Mouse (Mus musculus) midbrain, embryonic 12.5 days (tissue): ENCODE results near the gene Tulp1. TPM values are rescaled to one million over a fixed set of nuclear protein-coding genes. Genes with fewer than 3 reads are reported as not detected.
A peak's percentile ranks its signal among the peaks of the same experiment; 100 is the strongest.

Experiments
- ATAC-seq: fragments of 200-750 bp; cut with Nextera tagmentation; 2 replicates; pipeline ENCODE4 v1.8.0; 2017; ENCODE audit warnings: low read depth, moderate TSS enrichment, moderate library complexity; ENCODE audit not compliant: low FRiP score
- H3K27ac ChIP-seq: fragments of 300-500 bp; sonication (generic); replicated peaks from 2 replicates; pipeline ENCODE4 v1.5.1; 2016; ENCODE audit warnings: mild to moderate bottlenecking
- H3K27me3 ChIP-seq: fragments of 300-500 bp; sonication (generic); 2 replicates; pipeline ENCODE4 v1.6.1; 2016; ENCODE audit warnings: mild to moderate bottlenecking
- H3K36me3 ChIP-seq: fragments of 300-500 bp; sonication (generic); 2 replicates; pipeline ENCODE4 v1.6.1; 2016
- H3K4me1 ChIP-seq: fragments of 300-500 bp; sonication (generic); 2 replicates; pipeline ENCODE4 v1.6.1; 2016
- H3K4me2 ChIP-seq: fragments of 300-500 bp; sonication (generic); replicated peaks from 2 replicates; pipeline ENCODE4 v1.6.1; 2016; ENCODE audit warnings: mild to moderate bottlenecking, moderate library complexity
- H3K4me3 ChIP-seq: fragments of 300-500 bp; sonication (generic); 2 replicates; pipeline ENCODE4 v1.5.1; 2016; ENCODE audit warnings: mild to moderate bottlenecking
- H3K9ac ChIP-seq: fragments of 300-500 bp; sonication (generic); replicated peaks from 2 replicates; pipeline ENCODE4 v1.6.1; 2016; ENCODE audit warnings: mild to moderate bottlenecking, moderate library complexity
- H3K9me3 ChIP-seq: fragments of 300-500 bp; sonication (generic); 2 replicates; pipeline ENCODE4 v1.6.1; 2016; ENCODE audit warnings: mild to moderate bottlenecking
- WGBS: fragments of 180-500 bp; shearing (Covaris S2); methylation state at CpG from one replicate; pipeline ENCODE4 v1.1.7; 2016; 5-methylcytosine and 5-hydroxymethylcytosine counted together
- polyA plus RNA-seq: library from polyadenylated mRNA; unstranded; fragments of >200 nt; fragmentation: Nextera tagmentation; extraction: Ambion mirVana; gene quantifications from 2 replicates; pipeline ENCODE4 v1.2.1, GENCODE M21; 2016

The Tulp1 gene
- polyA plus RNA-seq, 1 experiment from 2014 or later: 5.1 TPM

DNA sequence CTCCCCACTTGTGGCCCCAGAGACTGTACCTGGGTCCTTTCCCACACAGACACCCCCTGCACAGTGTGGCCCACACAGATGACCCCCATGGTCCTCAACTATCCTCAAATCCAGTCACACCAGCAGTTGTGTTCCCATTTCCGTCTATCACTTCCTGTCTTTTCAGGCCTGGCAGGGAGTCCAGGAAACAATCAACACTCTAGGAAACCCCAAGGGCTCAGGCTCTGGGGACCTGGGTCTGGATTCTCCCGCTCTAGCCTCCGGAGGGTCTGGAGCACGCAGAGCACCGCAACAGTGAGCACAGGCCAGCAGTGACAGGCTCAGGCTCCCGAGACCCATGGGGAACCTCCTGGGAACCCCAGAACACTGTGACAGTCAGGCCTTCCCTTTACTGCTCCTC, 16.8 kb downstream of the Tulp1 start:
- H3K4me2 ChIP-seq: no peak overlapping the region
- H3K36me3 ChIP-seq: no peaks in the 10 kb centered on the region
- no peak overlapping the region for H3K4me3 ChIP-seq
- H3K27ac ChIP-seq: no peak overlapping the region
- 56% methylated on average over 6 of the region's 6 CpGs for WGBS
- H3K4me1 ChIP-seq: peaks cover 52% of the 10 kb centered on the region
- no peak overlapping the region for H3K9ac ChIP-seq
- H3K9me3 ChIP-seq: no peaks in the 10 kb centered on the region
- ATAC-seq: no peak
- H3K27me3 ChIP-seq: peaks cover 46% of the 10 kb centered on the region

DNA sequence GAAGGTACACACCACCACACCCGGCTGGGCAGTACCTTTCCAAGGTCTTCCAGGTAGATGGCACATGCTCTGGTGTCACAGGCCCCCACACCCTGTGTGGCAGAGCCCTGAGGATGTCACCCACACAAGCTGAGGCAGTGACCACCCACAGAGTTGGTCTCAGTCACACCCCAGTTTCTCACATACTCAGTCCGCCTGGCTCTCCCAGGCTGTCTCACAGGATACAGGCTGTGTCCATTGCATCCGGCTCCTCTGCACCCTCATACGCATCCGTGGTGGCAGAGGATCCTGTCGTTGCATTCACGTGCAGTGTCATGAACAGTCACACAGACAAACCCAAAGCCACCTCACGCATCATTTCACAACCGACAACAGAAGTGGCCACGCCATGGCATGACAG, 17.7 kb downstream of the Tulp1 start:
- Histone ChIP-seq H3K4me1 (peaks cover 52% of the 10 kb centered on the region), H3K4me2 (no peak overlapping the region), H3K27ac (no peak overlapping the region), H3K9ac (no peak overlapping the region), H3K4me3 (no peak overlapping the region), H3K36me3 (no peaks in the 10 kb centered on the region), H3K27me3 (peaks cover 42% of the 10 kb centered on the region), H3K9me3 (no peaks in the 10 kb centered on the region)
- 86% methylated on average over 10 of the region's 10 CpGs for WGBS
- ATAC-seq: no peak

DNA sequence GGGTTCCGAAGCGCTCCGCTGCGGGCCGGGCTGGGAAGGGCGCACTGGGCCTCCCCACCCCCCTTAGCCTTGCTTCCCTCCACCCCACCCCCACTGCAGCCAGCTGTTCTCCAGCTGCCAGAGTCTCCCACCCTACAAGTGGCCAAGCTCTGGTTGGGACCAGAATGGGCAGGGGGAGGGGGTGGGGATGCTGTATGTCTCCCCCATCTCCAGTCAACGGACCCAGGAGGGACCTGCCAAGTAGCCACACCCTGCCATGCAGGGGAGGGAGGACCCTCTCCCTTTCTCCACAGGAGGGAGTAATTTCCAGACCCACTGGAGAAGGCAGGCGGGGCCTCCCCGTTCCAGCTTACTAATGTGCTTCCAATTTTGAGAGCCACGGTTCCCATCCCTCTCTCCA, 19.1 kb downstream of the Tulp1 start:
- H3K27ac ChIP-seq: peak overlapping the region; percentile 25; the same call in 1 of the 2 replicates
- no peaks in the 10 kb centered on the region for H3K9me3 ChIP-seq
- H3K4me2 ChIP-seq: no peak overlapping the region
- H3K9ac ChIP-seq: 0 out of 2 replicates have a peak overlapping the region, but pooled peaks have one; percentile 12
- H3K4me3 ChIP-seq: no peak overlapping the region
- H3K4me1 ChIP-seq: peaks cover 49% of the 10 kb centered on the region
- H3K27me3 ChIP-seq: peaks cover 32% of the 10 kb centered on the region
- no peaks in the 10 kb centered on the region for H3K36me3 ChIP-seq
- WGBS: 11% methylated on average over 10 of the region's 10 CpGs
- ATAC-seq: no peak

DNA sequence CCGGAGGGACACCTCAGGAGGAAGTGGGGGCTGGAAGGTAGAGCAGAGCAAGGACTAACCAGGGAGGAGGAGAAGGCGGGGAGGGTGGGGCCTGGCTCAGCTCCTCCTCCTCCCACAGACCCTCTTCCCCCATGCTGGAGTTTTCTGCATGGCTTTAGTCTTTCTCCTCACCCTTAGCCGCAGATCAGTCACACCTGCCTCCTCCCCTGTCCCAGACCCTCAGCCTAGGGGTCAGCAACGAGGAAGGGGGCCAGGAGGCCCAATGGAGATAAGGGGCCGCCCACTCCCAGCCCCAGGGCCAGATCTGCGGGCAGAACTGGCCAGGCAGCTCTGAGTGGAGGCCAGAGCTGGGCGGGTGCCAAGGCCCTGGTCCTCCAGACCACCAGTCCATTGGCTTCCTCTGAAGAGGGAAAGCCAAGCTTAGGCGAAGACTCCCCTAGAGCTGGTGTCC, 19.7 kb downstream of the Tulp1 start:
- Histone ChIP-seq H3K4me2 (no peak overlapping the region), H3K4me3 (no peak overlapping the region), H3K36me3 (no peaks in the 10 kb centered on the region), H3K9me3 (no peaks in the 10 kb centered on the region), H3K9ac (0 out of 2 replicates have a peak overlapping the region, but pooled peaks have one; percentile 21), H3K27ac (peak overlapping the region; percentile 25; the same call in 1 of the 2 replicates), H3K4me1 (peaks cover 53% of the 10 kb centered on the region), H3K27me3 (peaks cover 31% of the 10 kb centered on the region; the same call in 1 of the 2 replicates)
- ATAC-seq: no peak
- WGBS: 14% methylated on average over 8 of the region's 8 CpGs

DNA sequence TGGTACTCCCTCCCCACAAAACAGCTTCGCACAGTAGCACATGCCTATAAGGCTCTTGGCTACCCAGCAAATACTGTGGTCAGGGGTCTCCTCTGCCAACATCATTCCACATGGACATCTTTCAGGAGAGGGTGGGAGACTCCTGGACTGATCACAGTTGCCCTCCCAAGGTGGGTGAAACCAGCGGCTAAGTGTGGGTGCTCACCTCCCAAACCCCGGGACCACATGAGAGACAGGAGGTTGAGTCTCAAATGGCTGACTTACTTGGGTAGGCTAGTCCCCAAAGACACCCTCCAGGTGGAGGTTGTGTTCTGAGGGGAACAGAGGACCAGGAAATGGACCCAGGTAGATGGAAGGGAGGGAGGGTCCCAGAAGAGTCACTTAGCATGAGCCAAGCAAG, 20.4 kb downstream of the Tulp1 start:
- no peak overlapping the region for H3K4me2 ChIP-seq
- H3K27ac ChIP-seq: no peak overlapping the region
- H3K4me3 ChIP-seq: no peak overlapping the region
- H3K4me1 ChIP-seq: peaks cover 48% of the 10 kb centered on the region
- H3K9ac ChIP-seq: no peak overlapping the region
- ATAC-seq: no peak
- WGBS: 52% methylated on average over 3 of the region's 3 CpGs
- peaks cover 3% of the 10 kb centered on the region for H3K36me3 ChIP-seq
- H3K27me3 ChIP-seq: peaks cover 30% of the 10 kb centered on the region; the same call in 1 of the 2 replicates
- no peaks in the 10 kb centered on the region for H3K9me3 ChIP-seq

GRCm38 (mm10) chr17:28344050-28344607, 20.9 kb downstream of the Tulp1 start:
- Histone ChIP-seq H3K27ac (no peak overlapping the region), H3K36me3 (peaks cover 4% of the 10 kb centered on the region), H3K4me1 (peaks cover 42% of the 10 kb centered on the region), H3K4me3 (no peak overlapping the region), H3K4me2 (no peak overlapping the region), H3K9me3 (no peaks in the 10 kb centered on the region), H3K9ac (no peak overlapping the region), H3K27me3 (peaks cover 26% of the 10 kb centered on the region; the same call in 1 of the 2 replicates)
- 31% methylated on average over 4 of the region's 4 CpGs for WGBS
- no peak for ATAC-seq

DNA sequence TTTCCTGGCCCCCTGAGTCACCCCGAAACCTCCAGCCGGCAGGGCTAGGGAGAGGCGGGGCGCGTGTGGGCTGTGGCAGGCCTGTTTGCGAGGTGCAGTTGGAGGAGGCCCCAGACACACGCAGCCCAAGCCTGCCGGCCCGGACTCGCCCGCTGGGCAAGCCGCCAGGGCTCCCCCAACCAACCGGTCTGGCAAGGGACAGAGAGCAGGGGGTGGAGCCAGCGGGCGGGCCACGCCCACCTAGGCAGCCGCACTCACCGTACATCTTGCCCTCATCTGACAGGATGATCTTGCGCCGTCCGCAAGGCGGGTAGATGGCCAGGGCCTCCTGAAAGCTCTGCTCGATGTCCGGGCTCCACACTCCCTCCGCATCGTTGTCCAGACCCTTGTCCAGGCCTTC, 23.9 kb downstream of the Tulp1 start:
- peaks cover 4% of the 10 kb centered on the region for H3K36me3 ChIP-seq
- peak; percentile 69 for ATAC-seq
- H3K4me1 ChIP-seq: peaks cover 30% of the 10 kb centered on the region
- H3K27ac ChIP-seq: no peak overlapping the region
- peaks cover 11% of the 10 kb centered on the region; the same call in 1 of the 2 replicates for H3K27me3 ChIP-seq
- WGBS: 5% methylated on average over 26 of the region's 26 CpGs
- no peaks in the 10 kb centered on the region for H3K9me3 ChIP-seq
- peak overlapping the region; percentile 50 for H3K9ac ChIP-seq
- H3K4me3 ChIP-seq: peak overlapping the region; percentile 23
- peak overlapping the region; percentile 50 for H3K4me2 ChIP-seq

DNA sequence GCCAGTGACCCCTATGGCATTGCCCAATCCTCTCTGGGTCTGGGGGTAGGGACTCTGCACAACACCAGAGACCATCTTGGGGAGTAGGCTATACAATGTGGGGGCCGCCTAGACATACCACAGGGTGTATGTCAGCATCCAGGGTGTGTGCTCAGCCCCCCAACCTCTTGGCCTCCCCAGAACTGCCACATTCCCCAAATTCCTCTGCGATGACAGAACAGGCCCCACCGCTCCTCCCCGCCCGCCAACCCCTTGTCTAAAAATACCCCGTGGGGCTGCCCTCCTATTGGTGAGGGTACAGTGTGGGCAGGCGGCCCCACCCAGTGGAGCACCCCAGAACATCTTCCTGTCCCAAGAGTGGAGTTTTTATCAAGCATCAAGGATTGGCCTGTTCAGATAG, 24.4 kb downstream of the Tulp1 start:
- ATAC-seq: peak; percentile 21
- H3K27ac ChIP-seq: no peak overlapping the region
- no peaks in the 10 kb centered on the region for H3K9me3 ChIP-seq
- H3K4me3 ChIP-seq: no peak overlapping the region
- 78% methylated on average over 7 of the region's 7 CpGs for WGBS
- H3K9ac ChIP-seq: peak overlapping the region; percentile 50
- H3K4me1 ChIP-seq: peaks cover 24% of the 10 kb centered on the region
- peaks cover 7% of the 10 kb centered on the region for H3K36me3 ChIP-seq
- peak overlapping the region; percentile 50 for H3K4me2 ChIP-seq
- H3K27me3 ChIP-seq: peaks cover 11% of the 10 kb centered on the region; the same call in 1 of the 2 replicates

DNA sequence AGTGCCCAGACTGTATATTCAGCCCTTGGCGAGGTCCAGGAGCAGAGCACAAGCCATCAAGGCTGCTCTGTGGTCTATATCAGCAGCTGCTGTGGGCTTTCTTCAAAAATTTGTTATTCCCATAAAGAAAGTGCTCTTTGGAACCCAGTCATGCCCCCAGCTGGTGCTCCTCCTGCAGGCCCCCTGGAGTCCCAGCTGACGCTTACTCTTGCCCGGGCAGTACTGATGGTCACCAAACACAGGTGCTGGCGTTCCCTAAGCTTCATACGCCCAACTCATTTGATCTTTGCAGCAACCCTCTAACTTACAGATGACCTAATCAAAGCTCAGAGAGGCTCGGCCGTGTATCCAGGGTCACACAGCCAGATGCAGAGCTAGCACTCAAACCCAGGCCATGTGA, 27.5 kb downstream of the Tulp1 start:
- ATAC-seq: no peak
- peaks cover 26% of the 10 kb centered on the region for H3K4me1 ChIP-seq
- WGBS: 91% methylated on average over 7 of the region's 7 CpGs
- peaks cover 5% of the 10 kb centered on the region; the same call in 1 of the 2 replicates for H3K27me3 ChIP-seq
- no peak overlapping the region for H3K4me2 ChIP-seq
- no peaks in the 10 kb centered on the region for H3K9me3 ChIP-seq
- H3K36me3 ChIP-seq: peaks cover 17% of the 10 kb centered on the region
- no peak overlapping the region for H3K9ac ChIP-seq
- H3K27ac ChIP-seq: no peak overlapping the region
- no peak overlapping the region for H3K4me3 ChIP-seq

DNA sequence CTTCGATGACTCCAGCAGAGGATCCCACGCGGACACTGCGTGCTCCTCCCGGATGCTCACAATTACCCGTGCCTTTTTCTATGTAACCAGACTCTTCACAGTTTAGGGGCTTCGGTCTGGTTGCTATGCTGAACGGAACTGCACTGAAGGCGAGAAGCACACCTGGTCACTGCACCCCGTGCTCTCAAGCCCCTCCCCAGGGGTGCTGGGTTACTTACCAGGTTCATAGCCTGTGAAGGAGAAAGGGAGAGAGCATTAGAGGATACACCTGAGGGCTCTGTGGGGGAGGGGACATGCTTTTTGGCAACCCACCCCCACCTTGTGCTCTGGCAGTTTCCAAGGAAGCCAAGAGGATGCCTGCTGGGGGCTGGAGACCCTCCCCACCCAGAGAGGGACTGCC, 29.8 kb downstream of the Tulp1 start:
- Histone ChIP-seq H3K4me1 (peaks cover 15% of the 10 kb centered on the region), H3K36me3 (peaks cover 30% of the 10 kb centered on the region), H3K9ac (0 out of 2 replicates have a peak overlapping the region, but pooled peaks have one; percentile 4), H3K4me3 (no peak overlapping the region), H3K9me3 (no peaks in the 10 kb centered on the region), H3K4me2 (no peak overlapping the region), H3K27ac (no peak overlapping the region), H3K27me3 (no peaks in the 10 kb centered on the region)
- 77% methylated on average over 10 of the region's 10 CpGs for WGBS
- ATAC-seq: no peak

DNA sequence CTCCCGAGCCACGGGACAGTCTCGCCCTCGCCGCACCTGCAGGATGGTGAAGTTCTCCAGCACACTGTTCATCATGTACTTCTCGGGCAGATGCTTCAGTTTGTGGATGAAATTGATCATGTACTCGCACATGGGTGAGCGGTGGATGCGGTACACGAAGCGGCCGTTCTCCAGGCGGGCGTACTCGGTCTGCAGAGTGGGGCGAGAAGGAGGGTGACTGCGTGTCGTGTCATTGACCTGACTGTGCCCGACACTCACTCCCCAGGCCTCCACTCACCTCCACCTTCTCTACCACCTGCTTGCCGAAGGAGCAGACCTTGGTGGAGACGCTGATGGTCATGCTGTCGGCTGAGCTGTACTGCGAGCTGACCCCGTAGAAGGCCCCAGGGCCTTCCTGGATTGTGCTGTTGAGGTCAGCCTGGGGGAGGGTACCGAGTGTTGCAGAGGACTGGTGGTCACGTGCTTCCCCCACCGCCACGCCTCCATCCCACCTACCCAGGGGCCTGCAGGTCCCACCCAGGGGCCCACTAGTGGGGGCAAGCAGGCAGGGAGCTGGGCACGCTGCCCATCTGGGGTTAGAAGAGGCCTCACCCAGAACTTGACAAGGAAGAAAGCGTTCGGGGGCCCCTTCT, 32.0 kb downstream of the Tulp1 start:
- Histone ChIP-seq H3K4me1 (peaks cover 27% of the 10 kb centered on the region), H3K9me3 (no peaks in the 10 kb centered on the region), H3K36me3 (peaks cover 25% of the 10 kb centered on the region), H3K27ac (no peak overlapping the region), H3K4me2 (no peak overlapping the region), H3K27me3 (no peaks in the 10 kb centered on the region), H3K4me3 (no peak overlapping the region), H3K9ac (no peak overlapping the region)
- ATAC-seq: no peak
- WGBS: 59% methylated on average over 30 of the region's 31 CpGs

- Histone ChIP-seq H3K9me3 (no peaks in the 10 kb centered on the region), H3K9ac (no peak overlapping the region), H3K4me1 (peaks cover 34% of the 10 kb centered on the region), H3K4me3 (no peak overlapping the region), H3K27me3 (no peaks in the 10 kb centered on the region), H3K4me2 (no peak overlapping the region), H3K36me3 (peaks cover 25% of the 10 kb centered on the region), H3K27ac (peak overlapping the region; percentile 39; the same call in 1 of the 2 replicates)
- WGBS: 47% methylated on average over 13 of the region's 13 CpGs
- ATAC-seq: no peak
These were observed 32.7 kb downstream of the Tulp1 start for GRCm38 (mm10) chr17:28332113-28332914.
